Mouse (Mus musculus) embryo, embryonic 11 days (tissue): ENCODE measurements at regions not wholly inside any gene's neighbourhood (a gene's known extent, or its start where the extent isn't known, plus 50 kb on each side); places are given as distances from the start of the nearest gene placed in this dataset.

Experiments
- DNase-seq: peaks from one replicate; pipeline ENCODE4 v3.0.0-alpha.2; 2015

DNA sequence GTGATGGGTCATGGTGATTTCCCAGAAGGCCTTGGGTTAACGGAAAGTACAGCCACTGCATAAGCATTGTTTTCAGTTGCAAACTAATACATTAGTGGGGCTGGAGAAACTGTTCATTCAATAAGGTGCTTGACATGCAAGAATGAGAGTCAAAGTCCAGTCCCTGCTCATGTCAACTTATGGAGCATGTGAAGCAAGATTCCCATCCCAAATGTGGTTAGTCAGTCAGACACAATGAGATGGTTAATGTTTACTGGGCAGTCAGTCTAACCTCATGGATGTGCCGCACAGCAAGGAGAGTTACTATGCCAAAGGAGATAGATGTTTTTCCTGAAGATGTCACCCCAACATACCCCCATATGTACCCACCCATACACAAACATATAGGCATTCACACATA is 993.8 kb upstream of the Jmjd1c start:
- no peak for DNase-seq

DNA sequence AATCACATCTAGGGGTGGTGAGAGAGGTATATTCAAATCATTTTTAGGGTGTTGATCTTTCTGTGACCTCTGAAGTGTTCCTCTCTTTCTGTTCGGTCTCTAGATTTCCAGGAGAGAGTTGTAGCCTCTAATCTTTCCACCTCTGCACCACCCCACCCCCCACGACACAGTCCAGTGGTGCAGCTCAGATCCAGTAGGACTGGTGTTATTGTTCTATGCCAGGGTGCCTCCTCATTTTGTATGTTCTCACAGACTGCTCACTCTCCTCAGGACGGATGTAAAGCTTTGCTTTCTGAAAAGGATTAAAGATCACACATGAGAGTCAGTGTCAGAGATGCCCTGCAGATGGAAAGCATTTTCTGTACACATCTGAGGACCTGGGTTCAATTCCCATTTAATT is 964.6 kb upstream of the Jmjd1c start:
- no peak for DNase-seq

DNA sequence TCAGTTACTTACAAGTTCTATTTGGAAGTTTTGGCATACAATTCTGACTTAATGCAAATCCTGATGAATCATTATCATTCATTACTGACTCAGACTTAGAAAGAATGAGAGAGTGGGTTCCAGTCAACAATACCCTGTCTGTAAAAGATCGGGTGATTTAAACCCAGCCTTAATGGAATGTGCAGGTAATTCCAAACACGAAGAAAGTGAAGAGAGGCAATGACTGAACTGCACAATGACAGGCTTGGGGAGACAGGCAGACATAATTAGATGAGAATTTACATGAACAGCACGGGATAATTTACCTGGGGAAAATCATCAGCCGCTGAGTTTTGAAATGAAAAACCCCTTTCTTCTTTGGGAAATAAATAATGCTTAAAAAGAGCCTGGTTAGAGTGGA is 963.9 kb upstream of the Jmjd1c start:
- no peak for DNase-seq

DNA sequence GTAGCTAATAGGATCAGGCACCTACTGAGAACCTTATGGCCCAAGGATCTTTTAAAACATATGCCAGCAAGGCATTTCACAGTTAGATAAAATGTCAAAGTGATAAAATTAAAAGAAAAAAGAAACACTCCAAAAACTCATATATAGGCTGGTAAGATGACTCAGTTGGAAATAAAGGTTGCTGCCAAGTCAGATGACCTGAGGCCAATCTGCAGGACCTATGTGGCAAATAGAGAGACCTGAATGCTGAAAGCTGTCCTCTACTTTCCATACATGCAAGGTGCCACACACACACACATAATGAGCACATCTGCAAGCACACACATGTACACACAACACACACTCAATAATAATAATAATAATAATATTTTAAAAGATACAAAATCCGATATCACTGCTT is 953.5 kb upstream of the Jmjd1c start:
- no peak for DNase-seq

DNA sequence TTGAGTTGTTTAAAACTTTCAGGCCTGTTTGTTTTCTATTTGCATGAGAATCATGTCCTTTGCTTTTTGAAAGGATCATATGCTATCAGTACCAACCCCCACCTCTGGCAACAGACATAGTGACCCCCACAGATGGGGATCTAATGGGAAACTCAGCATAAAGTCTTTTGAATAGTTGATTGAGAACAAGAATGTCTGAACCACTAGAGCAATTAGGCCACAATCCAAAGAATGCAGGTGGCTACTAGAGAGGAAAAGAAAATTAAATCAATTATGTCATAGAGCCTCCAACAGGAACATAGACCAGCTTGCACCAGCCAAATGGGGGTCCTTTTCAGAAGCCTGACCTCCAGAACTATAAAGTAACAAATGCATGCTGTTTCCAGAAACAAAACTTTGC is 953.0 kb upstream of the Jmjd1c start:
- no peak for DNase-seq

DNA sequence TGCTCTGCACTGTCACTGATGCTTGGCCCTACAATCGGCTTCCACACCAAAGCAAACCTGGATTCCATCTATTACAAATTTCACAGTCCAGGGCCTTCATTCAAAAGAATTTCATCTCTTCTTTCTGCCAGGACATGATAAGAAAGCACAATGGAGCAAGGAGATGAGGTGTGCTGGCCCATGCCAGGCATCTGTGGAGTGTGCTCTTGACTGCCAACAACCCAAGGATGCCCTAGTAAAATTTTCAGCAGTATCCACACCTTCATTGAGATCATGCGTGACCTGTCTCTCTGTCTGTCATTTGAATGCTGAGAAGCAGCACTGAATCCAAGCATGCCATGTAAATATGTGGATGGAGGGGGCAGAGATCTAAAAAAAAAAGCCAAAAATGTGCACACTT is 945.0 kb upstream of the Jmjd1c start:
- no peak for DNase-seq

DNA sequence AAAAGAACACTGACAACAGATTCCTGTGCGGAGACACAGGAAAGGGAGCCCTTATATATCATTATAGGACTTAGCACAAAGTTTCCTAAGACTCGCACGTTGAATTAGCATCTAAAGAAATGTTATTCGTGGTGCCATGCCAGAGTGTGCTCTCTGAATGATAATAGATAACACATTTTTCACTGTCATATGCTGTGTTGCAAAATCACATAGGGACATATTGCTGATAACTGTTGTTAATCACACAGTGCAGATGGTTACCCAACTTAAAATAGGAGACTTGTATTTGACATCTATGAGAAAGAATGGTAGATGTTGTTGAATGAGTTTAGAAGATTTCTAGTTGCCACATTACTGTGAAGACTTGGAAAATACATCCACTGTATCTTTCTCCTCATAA is 943.1 kb upstream of the Jmjd1c start:
- no peak for DNase-seq

DNA sequence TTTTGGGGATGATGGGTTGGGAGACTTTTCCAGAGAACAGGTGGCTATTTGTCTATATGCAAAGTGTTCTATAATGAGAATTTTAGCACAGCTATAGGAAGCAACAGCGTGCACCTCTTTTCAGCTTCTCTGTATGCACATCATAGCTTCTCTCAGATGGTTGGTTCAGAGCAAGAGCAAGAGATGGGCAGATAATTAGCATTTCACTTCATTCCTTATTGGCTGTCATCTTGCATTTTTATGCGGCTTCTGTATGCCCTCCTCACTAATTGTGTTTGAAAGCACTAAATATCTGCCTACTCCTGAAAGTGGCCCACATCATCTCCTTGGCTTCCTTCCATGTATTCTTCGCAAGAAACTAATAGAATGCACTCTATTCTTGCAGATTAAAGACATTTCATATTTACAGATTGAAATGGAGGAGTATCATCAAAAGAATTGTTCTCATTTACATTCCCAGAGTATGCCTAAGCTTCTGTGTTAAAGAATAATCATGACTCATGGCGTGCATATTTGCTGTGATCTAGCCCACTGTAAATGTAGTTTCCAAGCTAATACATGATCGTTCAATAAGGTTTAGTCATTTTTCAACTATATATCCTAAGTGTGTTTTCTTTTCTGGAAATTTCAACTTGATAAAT is 934.9 kb upstream of the Jmjd1c start:
- no peak for DNase-seq

DNA sequence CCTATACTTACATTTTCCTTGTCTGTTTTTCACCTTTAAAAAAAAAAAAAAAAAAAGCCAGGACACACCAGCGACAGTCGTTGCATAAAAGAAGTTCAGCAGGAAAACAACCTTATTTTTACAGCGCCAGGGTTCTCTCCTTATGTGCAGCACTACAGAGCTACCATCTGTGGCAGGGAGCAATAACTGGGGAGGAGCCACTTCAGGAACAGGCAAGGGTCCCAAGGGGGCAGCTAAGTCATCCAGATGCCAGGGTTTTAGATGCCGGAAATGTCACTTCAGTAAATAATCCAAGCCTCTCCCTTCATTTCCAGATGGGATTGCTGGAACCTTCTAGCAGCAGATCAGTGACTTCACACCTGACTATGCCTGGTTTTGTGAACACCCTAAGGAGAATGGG is 923.1 kb upstream of the Jmjd1c start:
- peak; percentile 23 for DNase-seq

DNA sequence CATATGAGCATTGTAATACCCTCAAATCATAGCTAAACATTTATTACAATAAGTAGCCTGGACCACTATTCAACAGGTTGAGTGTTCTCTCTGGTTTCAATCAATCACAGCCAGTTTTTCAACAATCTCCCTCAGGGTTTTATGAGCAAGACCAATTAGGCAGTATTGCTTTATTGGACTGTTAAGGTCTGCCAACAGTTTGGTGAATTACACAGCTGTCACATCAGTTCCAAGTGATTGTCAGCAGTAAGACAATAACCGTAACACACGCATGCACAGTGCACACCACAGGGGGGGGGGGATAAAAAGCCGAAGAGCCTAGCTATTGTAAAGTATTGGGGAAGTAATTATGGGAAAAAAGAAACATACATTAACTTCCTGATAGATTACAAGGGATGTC is 918.6 kb upstream of the Jmjd1c start:
- DNase-seq: no peak

DNA sequence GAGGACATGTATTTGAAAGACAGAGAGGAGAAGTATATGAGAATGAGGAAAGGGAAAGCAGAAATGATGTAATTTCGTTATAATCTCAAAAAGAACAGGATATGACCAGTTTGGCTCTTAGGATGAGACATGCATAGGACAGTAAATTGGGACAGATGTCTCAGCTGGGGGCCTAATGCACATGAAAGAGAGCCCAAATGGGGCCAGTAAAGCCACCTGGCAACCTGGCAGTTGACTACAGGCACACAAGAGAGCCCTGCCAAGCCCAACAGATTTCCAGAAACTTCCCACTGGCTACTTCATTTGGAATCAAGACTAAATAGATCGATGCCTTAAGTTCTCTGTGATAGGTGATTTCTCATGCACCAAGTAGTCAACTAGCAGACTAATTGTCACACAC is 914.7 kb upstream of the Jmjd1c start:
- no peak for DNase-seq

DNA sequence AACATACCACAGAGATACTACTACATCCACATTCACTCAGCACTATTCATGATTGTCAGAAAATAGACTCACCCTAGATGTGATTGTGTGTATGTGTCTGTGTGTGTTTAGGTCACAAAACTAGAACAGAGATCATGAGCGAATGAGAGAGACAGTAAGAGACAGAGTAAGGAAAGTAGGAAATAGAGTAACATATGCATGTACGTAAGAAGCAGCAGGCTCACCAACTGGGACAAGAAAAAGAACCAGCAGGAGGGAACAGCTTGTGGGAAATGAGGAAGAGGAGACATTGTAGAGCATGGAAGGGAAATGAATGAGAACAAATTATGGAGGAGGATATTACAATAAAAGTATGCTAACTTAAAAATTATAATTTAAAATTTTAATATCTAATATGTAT is 912.9 kb upstream of the Jmjd1c start:
- DNase-seq: no peak

DNA sequence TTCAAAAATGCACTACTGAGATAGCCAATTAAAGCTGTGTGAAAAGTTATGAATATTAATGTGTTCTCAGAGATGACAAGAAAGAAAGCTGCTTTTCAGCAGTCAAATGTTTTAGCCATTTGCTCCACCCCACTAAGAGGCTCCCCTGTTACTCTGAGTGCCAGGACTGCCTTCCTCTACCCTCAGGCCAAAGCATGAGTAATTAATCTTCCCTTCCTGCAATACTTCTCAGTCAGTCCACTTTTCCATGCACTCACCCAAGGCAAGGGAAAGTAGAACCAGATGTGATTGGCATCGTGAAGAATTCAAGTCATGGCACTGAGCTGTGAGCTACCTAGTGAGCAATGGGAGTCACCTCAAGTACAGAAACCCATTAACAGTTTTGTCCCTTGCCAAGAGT is 908.9 kb upstream of the Jmjd1c start:
- DNase-seq: peak; percentile 12

DNA sequence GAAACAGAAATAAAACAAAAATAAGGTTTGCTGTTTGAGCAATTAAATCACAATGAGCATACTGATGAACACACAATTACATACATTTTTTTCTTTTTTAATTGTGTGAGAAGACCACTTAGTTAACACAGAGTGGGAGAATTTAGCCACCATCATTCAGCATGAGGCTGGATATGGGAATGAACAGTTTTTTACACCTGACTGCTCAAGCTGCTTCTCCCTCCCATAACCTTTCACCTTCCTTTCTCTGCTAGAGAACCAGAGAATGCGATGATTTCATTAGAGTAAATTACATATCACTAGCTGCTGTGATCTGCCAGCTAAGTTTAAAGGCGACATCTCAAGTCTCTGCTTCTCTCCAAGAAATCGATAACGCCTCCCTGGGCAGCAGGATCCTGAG is 894.8 kb upstream of the Jmjd1c start:
- DNase-seq: no peak

DNA sequence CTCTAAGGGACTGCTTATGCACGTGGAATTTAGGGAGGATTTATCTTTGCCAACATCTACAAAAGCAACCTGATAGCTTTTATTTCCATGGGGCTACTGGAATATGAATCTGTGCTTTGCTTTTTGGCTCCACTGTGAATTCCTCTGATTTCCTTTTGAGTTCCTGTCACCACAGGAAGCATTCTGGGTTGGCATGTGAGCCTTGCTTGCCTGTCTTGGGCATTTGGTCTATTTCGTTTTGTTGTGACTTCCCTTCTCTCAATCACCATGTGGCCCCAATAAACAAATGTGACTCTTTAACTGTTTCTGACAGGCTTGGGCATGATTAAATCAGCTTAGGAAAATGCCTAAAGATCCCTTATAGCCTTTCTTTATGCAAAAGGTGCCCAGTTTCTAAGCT is 867.8 kb upstream of the Jmjd1c start:
- peak; percentile 3 for DNase-seq

DNA sequence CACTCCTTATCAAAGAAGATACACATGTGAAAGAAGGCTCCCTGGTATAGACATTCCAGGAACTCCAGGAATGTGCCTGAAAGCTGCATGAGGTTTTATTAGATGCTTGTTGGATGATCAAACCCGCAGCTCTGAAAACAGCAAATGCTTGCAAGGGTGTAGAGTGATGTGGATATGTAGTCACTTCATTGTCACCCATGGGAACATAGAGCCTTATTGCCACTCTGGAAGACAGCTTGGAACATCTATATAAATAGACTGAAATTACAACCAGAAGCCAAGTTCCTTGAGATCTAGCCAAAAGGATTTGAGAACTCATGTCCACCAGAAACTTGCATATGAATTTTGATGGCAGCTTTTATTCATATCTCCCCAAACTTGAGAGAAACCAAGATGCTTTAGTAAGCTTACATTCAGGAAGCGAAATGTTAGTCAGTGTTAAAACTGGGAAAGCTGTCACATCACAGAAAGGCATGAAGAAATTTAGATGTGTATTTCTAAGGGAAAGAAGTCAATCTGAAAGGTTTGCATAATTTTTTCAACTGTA is 861.5 kb upstream of the Jmjd1c start:
- no peak for DNase-seq

DNA sequence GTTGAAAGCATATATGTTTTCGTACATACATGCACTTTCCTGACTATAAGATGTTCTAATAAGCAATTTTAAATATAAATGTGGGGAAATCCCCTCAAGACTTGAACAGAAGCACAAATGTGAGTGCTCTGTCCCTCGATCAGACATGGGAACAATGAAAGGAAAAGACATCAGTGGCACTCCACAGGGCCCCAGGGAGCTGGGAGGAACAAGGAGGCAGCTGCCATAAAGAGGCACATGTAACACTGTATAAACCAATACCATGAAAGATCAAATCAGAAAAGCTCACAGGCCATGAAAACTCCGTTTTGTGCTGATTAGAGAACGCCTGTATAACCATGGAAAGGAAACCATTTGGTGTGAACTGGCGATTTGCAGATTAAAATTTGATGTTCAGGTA is 839.5 kb upstream of the Jmjd1c start:
- no peak for DNase-seq

DNA sequence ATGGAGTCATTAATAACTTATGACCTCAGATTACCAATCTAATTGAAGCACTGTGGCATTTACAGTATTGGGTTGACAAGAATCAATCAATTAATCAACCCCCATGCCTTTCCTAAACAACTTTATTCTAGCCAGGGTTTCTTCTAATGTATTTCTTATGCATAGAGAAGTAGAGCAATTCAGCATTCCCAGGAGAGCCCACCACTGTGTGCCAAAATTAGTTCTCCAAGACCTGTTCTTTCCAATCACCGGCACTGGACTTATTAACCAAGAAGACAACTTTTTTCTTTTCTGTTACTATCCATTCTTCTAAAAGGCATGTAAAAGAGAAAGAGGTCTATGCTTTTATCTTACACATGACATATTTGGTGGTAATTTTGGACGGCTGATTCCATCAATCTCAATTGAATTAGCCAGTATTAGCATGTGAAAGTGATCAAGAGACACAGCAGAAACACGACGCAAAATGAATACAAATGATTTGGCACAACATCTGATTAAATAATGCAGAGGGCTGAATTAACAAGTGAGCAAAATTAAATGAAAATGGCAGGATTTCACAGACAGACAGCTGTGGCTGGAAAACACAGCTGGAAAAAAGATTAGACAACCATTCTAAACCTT is 825.2 kb upstream of the Jmjd1c start:
- DNase-seq: no peak

DNA sequence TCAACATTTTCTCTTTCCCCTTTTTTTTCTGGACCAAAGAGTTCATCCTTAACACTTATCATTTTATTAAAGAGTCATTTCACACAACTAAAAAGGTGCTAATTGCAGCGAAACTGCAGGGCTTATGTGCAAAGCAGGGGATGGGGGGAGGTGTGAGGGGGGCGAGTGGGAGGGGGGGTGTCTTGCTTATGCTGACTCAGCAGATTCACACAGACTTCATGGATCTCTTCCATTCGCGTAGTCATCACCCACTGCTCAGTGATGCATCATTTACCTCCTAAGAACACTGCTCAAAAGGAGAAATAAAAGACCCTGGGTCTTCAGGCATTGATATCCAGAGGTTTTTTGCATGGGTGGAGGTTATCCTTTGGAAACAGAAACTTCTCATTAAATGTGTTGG is 800.3 kb upstream of the Jmjd1c start:
- no peak for DNase-seq

DNA sequence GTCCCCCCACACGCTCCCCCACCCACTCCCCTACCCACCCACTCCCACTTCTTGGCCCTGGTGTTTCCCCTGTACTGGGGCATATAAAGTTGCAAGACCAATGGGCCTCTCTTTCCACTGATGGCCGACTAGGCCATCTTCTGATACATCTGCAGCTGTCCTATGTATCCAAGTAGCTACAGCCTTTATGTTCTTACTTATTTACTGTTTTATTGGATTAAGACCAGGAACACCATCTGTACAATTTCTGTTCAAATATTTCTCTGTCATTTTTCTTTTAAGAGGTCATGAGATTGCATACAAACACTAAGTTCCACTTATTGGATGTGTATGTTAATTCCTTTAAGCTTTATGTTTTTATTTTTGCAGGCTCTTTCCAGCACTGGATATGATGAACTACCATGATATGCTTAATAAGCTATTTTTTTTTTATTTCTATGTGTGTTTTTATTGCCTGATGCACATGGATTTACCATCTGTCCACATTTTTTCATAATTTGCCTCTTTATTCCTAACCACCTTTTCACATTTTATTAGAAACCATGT is 792.6 kb upstream of the Jmjd1c start:
- no peak for DNase-seq

DNA sequence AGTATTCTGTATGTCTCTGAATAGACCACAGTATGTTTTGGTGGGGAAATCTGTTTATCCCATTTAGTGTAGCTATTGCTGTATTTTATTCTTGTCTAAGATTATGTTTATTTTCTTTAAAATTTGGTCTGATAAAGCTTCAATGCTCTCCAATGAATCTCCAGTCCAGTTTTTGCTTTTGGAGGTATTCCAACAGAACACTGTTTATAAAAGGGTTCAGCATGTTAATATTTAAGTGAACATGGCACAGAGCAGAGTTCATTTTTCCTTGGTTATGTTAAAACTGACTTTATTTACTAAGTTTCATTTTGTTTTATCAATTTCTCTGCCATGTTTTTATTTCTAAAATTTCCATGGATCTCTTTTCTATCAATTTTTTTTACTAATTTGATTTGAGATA is 791.0 kb upstream of the Jmjd1c start:
- no peak for DNase-seq

DNA sequence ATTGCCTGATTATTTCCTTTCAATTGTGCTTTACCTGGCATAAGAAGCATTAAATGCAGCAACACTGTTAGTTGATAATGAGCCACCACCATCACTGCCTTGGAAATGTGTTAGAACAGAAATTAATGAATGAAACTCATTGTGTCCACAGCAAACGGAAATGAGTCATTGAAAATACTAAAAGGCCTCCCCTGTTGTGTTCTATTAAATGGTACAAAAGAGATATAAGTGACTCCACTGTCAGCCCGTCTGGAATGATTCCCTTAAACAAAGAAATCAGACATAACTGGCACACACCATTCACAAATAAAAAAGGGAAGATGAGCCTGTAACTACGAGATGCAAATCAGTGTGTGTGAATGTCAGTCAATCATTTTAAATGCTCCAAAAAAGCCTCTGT is 764.8 kb upstream of the Jmjd1c start:
- DNase-seq: no peak

DNA sequence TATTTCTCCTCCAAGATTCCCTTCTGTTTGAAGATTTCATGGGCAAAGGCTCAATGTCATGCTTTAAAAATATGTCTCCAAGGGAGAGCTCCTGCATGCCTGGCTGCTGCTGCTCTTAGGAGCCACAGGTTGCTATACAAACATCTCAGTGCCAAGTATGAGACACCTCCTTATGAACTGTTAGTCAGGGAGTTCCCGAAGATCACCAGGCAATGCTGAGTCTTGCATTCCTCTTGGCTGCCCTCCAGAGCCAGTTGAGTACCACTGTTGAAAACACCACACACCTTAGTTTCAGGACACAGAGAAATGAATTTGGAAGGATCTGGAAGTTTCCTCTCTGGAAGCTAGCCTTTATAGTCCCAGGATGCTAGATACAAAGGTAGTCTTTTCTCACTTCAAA is 757.9 kb upstream of the Jmjd1c start:
- DNase-seq: no peak

DNA sequence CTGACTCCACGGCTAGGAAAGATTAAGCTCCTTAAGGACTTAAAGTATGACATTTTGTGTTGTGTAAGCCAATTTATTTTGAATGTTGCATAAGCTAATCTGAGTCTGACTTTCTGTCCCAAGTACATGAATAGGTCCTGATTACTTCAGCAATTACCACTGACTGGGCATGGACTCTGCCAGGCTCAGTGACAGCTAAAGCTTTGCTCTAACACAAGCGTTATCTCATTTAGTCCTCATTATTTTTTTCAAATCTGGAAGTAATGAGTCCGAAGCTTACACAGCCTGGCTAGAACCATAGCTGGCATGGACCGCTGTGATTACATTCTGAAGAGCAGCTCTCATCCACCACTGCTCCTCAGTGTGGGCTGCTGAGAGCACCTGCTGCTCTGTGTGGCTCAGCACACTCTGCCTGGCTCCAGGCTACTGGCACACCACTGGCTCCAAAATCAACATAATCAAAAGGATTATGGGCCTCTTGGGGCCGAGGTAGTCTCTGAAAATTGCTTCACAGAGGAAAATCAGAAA is 753.0 kb upstream of the Jmjd1c start:
- no peak for DNase-seq

DNA sequence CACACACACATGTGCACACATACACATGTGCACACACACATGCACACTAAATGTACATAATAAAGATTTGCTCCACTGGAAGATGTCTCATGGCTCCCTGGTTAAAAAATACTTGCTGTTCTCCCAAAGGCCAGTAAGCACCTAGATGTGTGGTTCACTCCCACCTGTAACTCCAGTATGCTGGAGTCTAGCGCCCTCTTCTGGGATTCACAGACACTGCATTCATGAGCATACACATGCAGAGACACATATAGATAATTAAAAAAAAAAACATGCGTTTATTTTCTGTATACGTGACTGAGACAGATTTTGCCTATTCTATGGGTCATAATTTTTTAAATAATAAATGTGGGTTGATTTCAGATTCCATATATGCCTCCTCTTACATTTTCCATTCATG is 747.5 kb upstream of the Jmjd1c start:
- DNase-seq: no peak
